In genomic region chr14:18464199-18464598, GRCm38 (mm10) we compare ENCODE assay signal across 6 mouse cellular contexts.
DNase-seq lines count a peak whose midpoint lies in the region; ATAC-seq and TF ChIP-seq lines count a peak whose summit lies in the region.
"Not testable (repeated sequence)": the region's sequence is repeated elsewhere in the genome, so short reads cannot be mapped to it uniquely, and the experiment has no call there.

No protein-coding gene starts in this region.

- not testable (repeated sequence) for H3K9me3 ChIP-seq in forebrain, embryonic 14.5 days (replicated peaks; ENCODE audit: control insufficient read depth, low read length); heart, embryonic 11.5 days (replicated peaks; ENCODE audit: control insufficient read depth, low read length); heart, embryonic 15.5 days (replicated peaks); hindbrain, postnatal 0 days (ENCODE audit: low read length); midbrain, embryonic 12.5 days

- H3K4me3 ChIP-seq in forebrain, embryonic 14.5 days (ENCODE audit: low read depth, low read length); heart, embryonic 11.5 days (ENCODE audit: low read depth, low read length); heart, embryonic 15.5 days; hindbrain, postnatal 0 days (ENCODE audit: low read length); midbrain, embryonic 12.5 days: not testable (repeated sequence)

- H3K9ac ChIP-seq in forebrain, embryonic 14.5 days (ENCODE audit: low read length); heart, embryonic 11.5 days (ENCODE audit: low read depth, low read length); heart, embryonic 15.5 days; hindbrain, postnatal 0 days (replicated peaks; ENCODE audit: low read length); midbrain, embryonic 12.5 days (replicated peaks): not testable (repeated sequence)

- not testable (repeated sequence) for H3K4me1 ChIP-seq in forebrain, embryonic 14.5 days (ENCODE audit: control insufficient read depth, insufficient read depth, low read length); heart, embryonic 11.5 days (ENCODE audit: control insufficient read depth, insufficient read depth, low read length); heart, embryonic 15.5 days (replicated peaks); hindbrain, postnatal 0 days (ENCODE audit: insufficient read depth, low read length); midbrain, embryonic 12.5 days

- H3K27me3 ChIP-seq in forebrain, embryonic 14.5 days (replicated peaks; ENCODE audit: control insufficient read depth, insufficient read depth, low read length); heart, embryonic 11.5 days (ENCODE audit: control insufficient read depth, insufficient read depth, low read length); heart, embryonic 15.5 days; hindbrain, postnatal 0 days (ENCODE audit: insufficient read depth, low read length); midbrain, embryonic 12.5 days: not testable (repeated sequence)

- not testable (repeated sequence) for ATAC-seq in forebrain, embryonic 14.5 days; heart, embryonic 11.5 days (replicated peaks; ENCODE audit: insufficient number of reproducible peaks, low FRiP score, low TSS enrichment); heart, embryonic 15.5 days (replicated peaks; ENCODE audit: insufficient number of reproducible peaks, insufficient read depth, low FRiP score, low read depth); hindbrain, postnatal 0 days; midbrain, embryonic 12.5 days (ENCODE audit: low FRiP score, low read depth)

- TF ChIP-seq CTCF in hindbrain, postnatal 0 days (IDR thresholded peaks at IDR 0.05; ENCODE audit: low read depth): not testable (repeated sequence)

- 18% methylated on average over 5 of the region's 5 CpGs for WGBS in forebrain, embryonic 14.5 days
- 22% methylated on average over 5 of the region's 5 CpGs for WGBS in heart, embryonic 11.5 days (ENCODE audit: insufficient replicate concordance)
- 26% methylated on average over 5 of the region's 5 CpGs for WGBS in heart, embryonic 15.5 days
- WGBS in hindbrain, postnatal 0 days: 8% methylated on average over 5 of the region's 5 CpGs
- 10% methylated on average over 5 of the region's 5 CpGs for WGBS in midbrain, embryonic 12.5 days

- H3K36me3 ChIP-seq in forebrain, embryonic 14.5 days (ENCODE audit: control insufficient read depth, insufficient read depth, low read length); heart, embryonic 11.5 days (ENCODE audit: control insufficient read depth, insufficient read depth, low read length); heart, embryonic 15.5 days; hindbrain, postnatal 0 days (ENCODE audit: insufficient read depth, low read length); midbrain, embryonic 12.5 days: not testable (repeated sequence)

- not testable (repeated sequence) for H3K27ac ChIP-seq in forebrain, embryonic 14.5 days (ENCODE audit: low read depth, low read length); heart, embryonic 11.5 days (ENCODE audit: low read depth, low read length); heart, embryonic 15.5 days; hindbrain, postnatal 0 days; midbrain, embryonic 12.5 days (replicated peaks)

- not testable (repeated sequence) for H3K4me2 ChIP-seq in forebrain, embryonic 14.5 days (ENCODE audit: low read length)
- H3K4me2 ChIP-seq in heart, embryonic 11.5 days: peak overlapping the region; percentile 48
- peak overlapping the region; percentile 51 for H3K4me2 ChIP-seq in heart, embryonic 15.5 days
- peak overlapping the region; percentile 35; the same call in 1 of the 2 replicates for H3K4me2 ChIP-seq in hindbrain, postnatal 0 days (ENCODE audit: low read depth, low read length)
- peak overlapping the region; percentile 11; the same call in 1 of the 2 replicates for H3K4me2 ChIP-seq in midbrain, embryonic 12.5 days (replicated peaks)

- peak; percentile 61 to 67 for DNase-seq in cerebellum, postnatal 10 days
- peak; percentile 20 for DNase-seq in forebrain, embryonic 14.5 days (ENCODE audit: low spot score)
- DNase-seq in hindbrain, postnatal 0 days (ENCODE audit: low spot score): peak; percentile 31
